Mouse (Mus musculus) intestine, postnatal 0 days (tissue): ENCODE measurements at regions not wholly inside any gene's neighbourhood (a gene's known extent, or its start where the extent isn't known, plus 50 kb on each side); places are given as distances from the start of the nearest gene placed in this dataset.

ENCODE experiments used
- ATAC-seq: fragments of 200-750 bp; cut with Nextera tagmentation; 2 replicates; pipeline ENCODE4 v1.8.0; 2017; ENCODE audit warnings: mild to moderate bottlenecking, moderate TSS enrichment, moderate library complexity
- H3K27ac ChIP-seq: fragments of 300-500 bp; sonication (generic); 2 replicates; pipeline ENCODE4 v1.5.1; 2014; ENCODE audit warnings: mild to moderate bottlenecking, low read depth, low read length, moderate library complexity
- H3K27me3 ChIP-seq: fragments of 300-500 bp; sonication (generic); replicated peaks from 2 replicates; pipeline ENCODE4 v1.6.1; 2014; ENCODE audit warnings: low read length, mixed read lengths; ENCODE audit not compliant: control insufficient read depth, insufficient read depth
- H3K36me3 ChIP-seq: fragments of 300-500 bp; sonication (generic); 2 replicates; pipeline ENCODE4 v1.6.1; 2014; ENCODE audit warnings: mild to moderate bottlenecking, moderate library complexity; ENCODE audit not compliant: control insufficient read depth, insufficient read depth
- H3K4me1 ChIP-seq: fragments of 300-500 bp; sonication (generic); replicated peaks from 2 replicates; pipeline ENCODE4 v1.6.1; 2014; ENCODE audit warnings: antibody characterized with exemption, low read length, mixed read lengths; ENCODE audit not compliant: control insufficient read depth, insufficient read depth
- H3K4me2 ChIP-seq: fragments of 300-500 bp; sonication (generic); replicated peaks from 2 replicates; pipeline ENCODE4 v1.6.1; 2014; ENCODE audit warnings: low read depth, mild to moderate bottlenecking, moderate library complexity
- H3K4me3 ChIP-seq: fragments of 300-500 bp; sonication (generic); 2 replicates; pipeline ENCODE4 v1.5.1; 2014; ENCODE audit warnings: low read depth, low read length
- H3K9ac ChIP-seq: fragments of 300-500 bp; sonication (generic); 2 replicates; pipeline ENCODE4 v1.6.1; 2014; ENCODE audit warnings: mild to moderate bottlenecking, low read depth, low read length
- H3K9me3 ChIP-seq: fragments of 300-500 bp; sonication (generic); 2 replicates; pipeline ENCODE4 v1.6.1; 2016; ENCODE audit warnings: mixed run types; ENCODE audit not compliant: control insufficient read depth
- CTCF ChIP-seq: sonication (generic); IDR thresholded peaks from 2 replicates; pipeline ENCODE4 v1.5.1; 2016; ENCODE audit warnings: low read depth, mild to moderate bottlenecking, control low read depth, antibody characterized with exemption, moderate library complexity
- WGBS: fragments of 180-500 bp; shearing (Covaris S2); extraction: QIAGEN DNeasy Blood & Tissue Kit; methylation state at CpG from one replicate; pipeline ENCODE4 v1.1.7; 2014; 5-methylcytosine and 5-hydroxymethylcytosine counted together

- no peak overlapping the region for H3K4me2 ChIP-seq
- TF ChIP-seq CTCF = no peak
- no peak overlapping the region for H3K9ac ChIP-seq
- H3K4me3 ChIP-seq = no peak overlapping the region
- 67% methylated on average over 1 of the region's 1 CpGs for WGBS
- no peaks in the 10 kb centered on the region for H3K4me1 ChIP-seq
- no peaks in the 10 kb centered on the region for H3K27me3 ChIP-seq
- no peak for ATAC-seq
- no peak overlapping the region for H3K27ac ChIP-seq
- no peaks in the 10 kb centered on the region for H3K36me3 ChIP-seq
- no peaks in the 10 kb centered on the region for H3K9me3 ChIP-seq
Observed at GRCm38 (mm10) chr9:13969262-13969661, 141.7 kb downstream of the Fam76b start.

DNA sequence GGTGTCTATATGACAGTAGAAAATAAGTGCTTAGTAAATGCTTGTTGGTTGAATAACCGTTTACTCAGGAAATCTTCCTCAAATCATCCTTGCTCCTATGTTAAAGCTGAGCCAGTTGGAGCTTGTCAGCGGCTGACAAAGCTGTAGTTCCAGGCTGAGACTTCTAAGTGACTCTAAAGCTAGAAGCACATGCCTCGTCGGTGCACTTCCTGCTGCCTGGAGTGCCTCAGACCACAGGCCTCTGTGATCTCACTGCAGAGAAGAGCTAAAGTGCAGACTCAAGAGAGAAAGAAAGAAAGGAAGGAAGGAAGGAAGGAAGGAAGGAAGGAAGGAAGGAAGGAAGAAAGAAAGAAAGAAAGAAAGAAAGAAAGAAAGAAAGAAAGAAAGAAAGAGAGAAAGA is 146.1 kb downstream of the Fam76b start:
- TF ChIP-seq CTCF = no peak
- WGBS = 55% methylated on average over 4 of the region's 4 CpGs
- ATAC-seq = no peak

DNA sequence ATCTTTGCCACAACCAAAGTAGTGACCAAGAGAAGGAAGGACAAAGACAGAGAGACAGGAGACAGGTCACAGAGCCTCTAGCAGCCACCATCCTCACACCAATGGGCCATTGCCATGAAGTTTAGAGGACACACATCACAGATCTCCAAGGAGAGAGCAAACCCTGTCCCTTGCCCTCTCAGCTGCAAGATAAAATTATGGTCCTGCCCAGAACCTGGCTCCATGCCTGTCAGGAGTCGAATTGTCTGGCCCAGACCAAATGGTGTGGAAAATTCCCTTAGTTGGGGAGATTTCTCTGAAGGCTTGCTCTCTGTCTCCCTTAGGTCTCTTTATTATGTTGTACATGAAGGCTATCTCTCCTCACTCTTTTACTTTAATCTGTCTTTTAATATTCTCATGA is 147.4 kb downstream of the Fam76b start:
- no peak for ATAC-seq
- no peak overlapping the region for H3K27ac ChIP-seq
- H3K4me2 ChIP-seq = no peak overlapping the region
- H3K4me3 ChIP-seq = no peak overlapping the region
- H3K9me3 ChIP-seq = no peaks in the 10 kb centered on the region
- no peak for TF ChIP-seq CTCF
- H3K27me3 ChIP-seq = no peaks in the 10 kb centered on the region
- H3K4me1 ChIP-seq = no peaks in the 10 kb centered on the region
- 64% methylated on average over 1 of the region's 1 CpGs for WGBS
- no peaks in the 10 kb centered on the region for H3K36me3 ChIP-seq
- no peak overlapping the region for H3K9ac ChIP-seq

More for the DNA sequence above, 146.1 kb downstream of the Fam76b start:
- Histone ChIP-seq H3K4me1 (no peaks in the 10 kb centered on the region), H3K27me3 (no peaks in the 10 kb centered on the region), H3K36me3 (no peaks in the 10 kb centered on the region), H3K9me3 (no peaks in the 10 kb centered on the region), H3K4me2 (no peak overlapping the region), H3K4me3 (no peak overlapping the region), H3K27ac (no peak overlapping the region), H3K9ac (no peak overlapping the region)

- H3K9ac ChIP-seq = no peak overlapping the region
- no peak overlapping the region for H3K4me3 ChIP-seq
- no peaks in the 10 kb centered on the region for H3K4me1 ChIP-seq
- WGBS = 46% methylated on average over 6 of the region's 6 CpGs
- no peak overlapping the region for H3K4me2 ChIP-seq
- H3K36me3 ChIP-seq = no peaks in the 10 kb centered on the region
- no peak for ATAC-seq
- H3K9me3 ChIP-seq = no peaks in the 10 kb centered on the region
- TF ChIP-seq CTCF = no peak
- no peaks in the 10 kb centered on the region for H3K27me3 ChIP-seq
- no peak overlapping the region for H3K27ac ChIP-seq
Observed at GRCm38 (mm10) chr9:13978842-13979241, 151.3 kb downstream of the Fam76b start.

GRCm38 (mm10) chr9:13987486-13987885 is 160.0 kb downstream of the Fam76b start:
- Histone ChIP-seq H3K27me3 (no peaks in the 10 kb centered on the region), H3K4me1 (no peaks in the 10 kb centered on the region), H3K4me2 (no peak overlapping the region), H3K4me3 (no peak overlapping the region), H3K27ac (no peak overlapping the region), H3K9me3 (no peaks in the 10 kb centered on the region), H3K36me3 (no peaks in the 10 kb centered on the region), H3K9ac (no peak overlapping the region)
- ATAC-seq = no peak
- WGBS = 86% methylated on average over 8 of the region's 8 CpGs
- no peak for TF ChIP-seq CTCF

DNA sequence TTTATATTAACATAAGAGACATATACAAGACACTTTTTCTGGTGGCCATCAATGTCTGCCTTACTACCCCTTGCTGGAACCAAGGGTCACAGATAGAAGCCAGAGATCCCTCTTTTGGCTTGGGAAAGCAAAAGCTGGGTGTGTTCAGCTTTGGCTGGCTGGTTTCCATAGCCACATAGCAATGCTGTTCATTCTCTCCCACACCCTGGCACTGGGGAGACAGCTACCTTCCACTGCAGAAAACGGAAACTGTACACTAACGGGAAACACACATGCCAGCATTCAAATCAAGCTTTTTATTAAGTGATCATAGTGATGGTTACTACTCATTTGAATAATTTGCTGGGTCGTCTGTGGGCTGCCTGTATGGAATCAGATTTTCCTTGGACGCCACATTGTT is 161.4 kb downstream of the Fam76b start:
- Histone ChIP-seq H3K27me3 (no peaks in the 10 kb centered on the region), H3K36me3 (no peaks in the 10 kb centered on the region), H3K9me3 (no peaks in the 10 kb centered on the region), H3K27ac (no peak overlapping the region), H3K4me3 (no peak overlapping the region), H3K4me1 (no peaks in the 10 kb centered on the region), H3K4me2 (no peak overlapping the region), H3K9ac (no peak overlapping the region)
- no peak for TF ChIP-seq CTCF
- no peak for ATAC-seq
- whole genome bisulfite sequencing = 58% methylated on average over 4 of the region's 4 CpGs

DNA sequence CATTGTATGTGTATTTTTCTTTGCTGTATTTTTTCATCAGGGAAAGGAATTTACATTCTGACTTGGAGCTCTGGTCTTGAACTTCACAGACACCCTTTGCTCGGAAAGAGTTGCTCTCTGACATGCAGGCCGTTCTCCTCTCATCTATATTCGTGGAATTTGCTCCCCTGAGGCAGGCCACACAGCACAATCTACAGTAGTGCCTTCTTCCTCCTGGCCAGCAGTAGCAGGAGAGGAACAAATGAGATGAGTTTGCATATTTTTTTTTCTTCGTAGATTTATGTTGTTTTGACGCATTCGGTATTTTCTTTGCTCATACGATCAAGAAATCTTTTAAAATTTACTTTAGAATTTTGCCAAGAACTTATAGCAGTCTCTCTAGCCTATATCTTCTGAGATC is 163.4 kb downstream of the Fam76b start:
- no peak for ATAC-seq
- Histone ChIP-seq H3K4me2 (no peak overlapping the region), H3K36me3 (no peaks in the 10 kb centered on the region), H3K27me3 (no peaks in the 10 kb centered on the region), H3K4me1 (no peaks in the 10 kb centered on the region), H3K9me3 (no peaks in the 10 kb centered on the region), H3K27ac (no peak overlapping the region), H3K9ac (no peak overlapping the region), H3K4me3 (no peak overlapping the region)
- WGBS = 63% methylated on average over 7 of the region's 7 CpGs
- no peak for TF ChIP-seq CTCF
